Mouse (Mus musculus) macrophage (primary cell): ENCODE data around the gene Smg6. TPM values are rescaled to one million over a fixed set of nuclear protein-coding genes. Genes with fewer than 3 reads are reported as not detected.
"Not testable (repeated sequence)": the region's sequence is repeated elsewhere in the genome, so short reads cannot be mapped to it uniquely, and the experiment has no call there.

Source experiments
- H3K27ac ChIP-seq: fragments of 350-480 bp; formaldehyde crosslinking; 2 replicates; pipeline ENCODE4 v1.9.0; 2021
- H3K36me3 ChIP-seq: fragments of 350-480 bp; formaldehyde crosslinking; 2 replicates; pipeline ENCODE4 v1.9.0; 2021; ENCODE audit errors: inconsistent target
- H3K4me3 ChIP-seq: fragments of 350-480 bp; formaldehyde crosslinking; 2 replicates; pipeline ENCODE4 v1.9.0; 2021; ENCODE audit errors: inconsistent target
- H3K79me2 ChIP-seq: fragments of 350-480 bp; formaldehyde crosslinking; 2 replicates; pipeline ENCODE4 v1.9.0; 2021; ENCODE audit errors: inconsistent target
- WGBS: methylation state at CpG from one replicate; pipeline ENCODE4 v1.1.7; 2026; ENCODE audit warnings: inconsistent platforms; ENCODE audit not compliant: missing documents; 5-methylcytosine and 5-hydroxymethylcytosine counted together
- polyA plus RNA-seq: library from polyadenylated mRNA; stranded (reverse); fragments of 250-400 nt; gene quantifications from 3 replicates; pipeline ENCODE4 v1.2.4, GENCODE M21; 2018; ENCODE audit warnings: inconsistent platforms

Smg6 gene
- polyA plus RNA-seq, 1 experiment from 2014 or later = 19.0 TPM

DNA sequence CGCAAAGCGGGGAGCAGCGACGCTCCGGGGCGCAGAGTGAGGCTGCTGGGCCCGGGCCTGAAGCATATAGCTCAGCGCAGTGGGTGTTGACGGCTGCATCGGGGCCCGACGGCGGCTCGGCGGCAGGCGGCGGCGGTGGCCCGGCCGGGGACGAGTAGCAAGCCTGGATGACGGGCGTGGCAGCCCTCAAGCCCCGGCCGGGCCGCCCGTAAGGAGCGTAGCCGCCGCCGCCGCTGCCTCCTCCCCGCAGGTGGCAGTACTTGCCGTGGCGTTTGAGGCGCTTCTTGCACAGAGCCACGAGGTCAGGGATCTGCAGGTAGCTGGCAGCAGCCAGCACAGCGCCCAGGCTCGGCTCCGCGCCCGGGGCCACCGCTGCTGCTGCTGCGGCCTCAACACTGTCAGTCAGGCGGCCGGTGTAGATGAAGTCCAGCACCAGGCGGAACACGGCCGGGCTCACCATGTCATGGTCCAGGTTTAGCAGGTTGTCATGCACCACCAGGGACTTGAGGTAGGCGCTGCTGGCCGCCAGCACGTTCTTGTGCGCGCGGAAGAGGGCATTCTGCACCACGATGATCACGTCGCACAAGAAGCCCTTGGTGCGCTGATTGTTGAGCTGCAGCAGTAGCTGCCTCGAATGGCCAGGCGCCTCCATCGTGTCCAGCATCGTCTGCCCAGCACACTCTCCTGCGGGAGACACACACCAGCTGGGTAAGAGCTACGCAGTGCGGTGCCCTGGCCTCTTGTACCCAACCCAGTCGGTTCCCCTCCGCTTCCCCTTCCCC is 241.4 kb downstream of the Smg6 start:
- H3K36me3 ChIP-seq = peaks cover 9% of the 10 kb centered on the region; the same call in 1 of the 2 replicates
- 9% methylated on average over 68 of the region's 68 CpGs for WGBS
- no peaks in the 10 kb centered on the region for H3K79me2 ChIP-seq
- H3K27ac ChIP-seq = no peak overlapping the region
- no peak overlapping the region for H3K4me3 ChIP-seq

GRCm38 (mm10) chr11:75167643-75168589 is 242.3 kb downstream of the Smg6 start:
- H3K36me3 ChIP-seq = 0 out of 2 replicates have a peak, but pooled peaks cover 6% of the 10 kb centered on the region
- no peaks in the 10 kb centered on the region for H3K79me2 ChIP-seq
- H3K27ac ChIP-seq = no peak overlapping the region
- no peak overlapping the region for H3K4me3 ChIP-seq
- WGBS = 16% methylated on average over 54 of the region's 63 CpGs

DNA sequence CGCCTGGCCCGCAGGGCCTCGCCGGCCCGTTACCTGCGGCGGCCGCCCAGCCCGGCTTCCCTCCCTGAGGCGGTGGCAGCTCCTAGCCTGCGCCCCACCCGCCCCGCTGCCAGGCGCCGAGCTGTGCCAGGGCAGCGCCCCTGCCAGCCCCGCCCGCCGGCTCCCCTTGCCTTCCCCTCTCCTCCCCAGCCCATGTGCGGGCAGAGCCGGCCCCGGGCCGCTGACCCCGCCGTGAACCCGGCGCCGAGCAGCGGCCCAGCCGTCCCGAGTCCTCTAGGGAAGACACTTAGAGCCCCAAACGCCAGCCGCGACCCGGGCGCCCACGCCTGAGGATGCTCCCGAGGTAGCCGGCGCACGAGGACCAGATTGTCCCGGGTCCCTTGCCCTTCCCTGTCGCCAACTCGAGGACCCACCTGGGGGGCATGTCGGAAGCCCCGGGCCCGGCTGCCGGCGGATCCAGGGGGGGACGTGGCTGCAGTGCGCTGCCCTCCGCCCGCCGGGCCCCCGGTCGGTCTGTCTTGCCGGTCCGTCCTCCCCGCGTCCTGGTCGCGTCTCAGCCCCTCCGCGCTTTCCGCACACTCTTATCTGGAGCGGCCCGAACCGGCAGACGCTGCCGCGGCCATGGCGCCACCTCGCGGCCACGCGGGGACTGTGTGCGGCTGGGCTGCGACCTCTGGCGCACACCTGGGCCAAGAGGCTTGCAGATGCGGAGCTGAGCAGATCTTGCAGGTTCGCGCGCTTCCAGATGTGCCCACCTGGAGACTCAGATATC is 243.2 kb downstream of the Smg6 start:
- Histone ChIP-seq H3K36me3 (no peaks in the 10 kb centered on the region), H3K79me2 (no peaks in the 10 kb centered on the region), H3K4me3 (no peak overlapping the region), H3K27ac (no peak overlapping the region)
- 1% methylated on average over 79 of the region's 83 CpGs for WGBS

GRCm38 (mm10) chr11:75169405-75170080 is 243.9 kb downstream of the Smg6 start, which contains the start of gene Hic1:
Gene Hic1, minus strand, starts transcription at chr11:75169519.
- Histone ChIP-seq H3K4me3 (no peak within 1 kb of the TSS), H3K79me2 (no peaks in the 10 kb centered on the region), H3K27ac (no peak within 1 kb of the TSS), H3K36me3 (no peaks in the 10 kb centered on the region)
- WGBS = 9% methylated on average over 23 of the region's 23 CpGs

- WGBS = 3% methylated on average over 35 of the region's 38 CpGs
- no peaks in the 10 kb centered on the region for H3K79me2 ChIP-seq
- H3K27ac ChIP-seq = no peak overlapping the region
- H3K36me3 ChIP-seq = no peaks in the 10 kb centered on the region
- H3K4me3 ChIP-seq = no peak overlapping the region
These were observed 244.6 kb downstream of the Smg6 start for GRCm38 (mm10) chr11:75170136-75170751.

DNA sequence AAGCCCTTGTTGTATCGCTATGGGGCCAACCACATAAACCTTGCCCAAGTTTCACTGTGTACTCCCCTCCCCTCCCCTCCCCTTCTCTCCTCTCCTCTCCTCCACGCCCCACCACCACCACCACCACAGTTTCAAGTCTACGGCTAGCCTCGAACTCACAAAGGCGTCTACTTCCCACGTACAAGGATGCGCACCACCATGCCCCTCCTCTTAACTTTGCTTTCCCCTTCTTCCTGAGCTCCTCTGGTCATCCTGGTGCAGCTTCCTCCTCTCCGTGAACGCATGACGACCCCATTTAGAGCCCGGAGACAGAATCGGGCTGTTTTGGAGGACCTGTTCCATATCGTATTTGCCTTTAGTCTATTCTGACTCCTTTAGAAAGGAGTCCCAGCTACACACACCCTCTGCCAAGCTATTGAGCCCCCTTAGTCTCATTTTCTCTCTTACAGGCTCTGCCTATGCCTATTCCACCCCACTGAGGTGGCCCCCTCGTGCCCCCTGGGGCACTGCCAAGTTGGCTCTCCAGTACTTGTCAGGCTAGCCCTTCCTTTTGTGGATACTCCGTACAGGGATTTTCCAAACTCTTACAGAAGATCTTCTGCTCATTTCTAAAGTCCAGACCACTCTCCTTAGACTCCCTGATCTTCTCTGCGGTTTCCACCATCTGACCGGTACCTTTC is 245.7 kb downstream of the Smg6 start:
- WGBS = 12% methylated on average over 15 of the region's 17 CpGs
- Histone ChIP-seq H3K36me3 (no peaks in the 10 kb centered on the region), H3K79me2 (no peaks in the 10 kb centered on the region), H3K4me3 (no peak overlapping the region), H3K27ac (no peak overlapping the region)

- Histone ChIP-seq H3K4me3 (no peak overlapping the region), H3K27ac (no peak overlapping the region), H3K36me3 (no peaks in the 10 kb centered on the region), H3K79me2 (peaks cover under 1% of the 10 kb centered on the region; the same call in 1 of the 2 replicates)
- WGBS = 2% methylated on average over 72 of the region's 75 CpGs
These were observed 246.8 kb downstream of the Smg6 start for GRCm38 (mm10) chr11:75172151-75173094.

- peak overlapping the region; percentile 35 for H3K4me3 ChIP-seq
- peaks cover 9% of the 10 kb centered on the region; the same call in 1 of the 2 replicates for H3K79me2 ChIP-seq
- H3K36me3 ChIP-seq = no peaks in the 10 kb centered on the region
- no peak overlapping the region for H3K27ac ChIP-seq
- WGBS = under 1% methylated on average over 69 of the region's 71 CpGs
These were observed 247.6 kb downstream of the Smg6 start for GRCm38 (mm10) chr11:75173095-75173798.

DNA sequence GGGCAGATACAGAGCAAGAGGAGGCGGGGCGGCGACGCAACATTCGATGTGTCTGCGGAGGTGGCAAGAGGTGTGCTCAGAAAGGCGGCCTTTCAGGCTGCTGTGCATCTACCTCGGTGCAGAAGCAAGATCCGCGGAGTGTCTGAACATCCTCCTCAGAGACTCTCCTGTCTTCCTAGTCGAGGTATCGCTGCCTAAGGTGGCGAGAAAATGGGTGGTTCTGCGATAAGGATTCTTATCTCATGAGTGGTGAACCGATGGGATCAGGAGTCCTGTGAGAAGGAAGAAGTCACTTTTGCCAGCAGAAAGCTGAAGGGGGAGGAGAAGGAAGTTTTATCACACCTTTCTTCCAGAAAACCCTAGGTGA is 248.2 kb downstream of the Smg6 start:
- peaks cover 11% of the 10 kb centered on the region; the same call in 1 of the 2 replicates for H3K79me2 ChIP-seq
- 2% methylated on average over 15 of the region's 15 CpGs for WGBS
- no peak overlapping the region for H3K27ac ChIP-seq
- peak overlapping the region; percentile 35 for H3K4me3 ChIP-seq
- no peaks in the 10 kb centered on the region for H3K36me3 ChIP-seq

GRCm38 (mm10) chr11:75174574-75174973 is 249.0 kb downstream of the Smg6 start:
- peaks cover 11% of the 10 kb centered on the region; the same call in 1 of the 2 replicates for H3K79me2 ChIP-seq
- WGBS = 86% methylated on average over 4 of the region's 6 CpGs
- H3K4me3 ChIP-seq, H3K27ac ChIP-seq, H3K36me3 ChIP-seq: not testable (repeated sequence)

- Histone ChIP-seq H3K79me2 (peaks cover 11% of the 10 kb centered on the region; the same call in 1 of the 2 replicates), H3K4me3 (peak overlapping the region; percentile 86), H3K27ac (peak overlapping the region; percentile 40), H3K36me3 (peaks cover 9% of the 10 kb centered on the region; the same call in 1 of the 2 replicates)
- 50% methylated on average over 11 of the region's 12 CpGs for WGBS
These were observed 252.4 kb downstream of the Smg6 start for GRCm38 (mm10) chr11:75178011-75178410.
